Mouse (Mus musculus): ENCODE data around the gene Gpatch2. TPM values are rescaled to one million over a fixed set of nuclear protein-coding genes. Genes with fewer than 3 reads are reported as not detected.

Gene Gpatch2
- polyA plus RNA-seq, 1 experiment from 2014 or later = 32.1 TPM

GRCm38 (mm10) chr1:187292395-187292749 lies 77.1 kb downstream of the Gpatch2 start:
- H3K4me3 ChIP-seq (replicated peaks) = no peak overlapping the region
- 95% methylated on average over 3 of the region's 3 CpGs for WGBS
- H3K27ac ChIP-seq = no peak overlapping the region
- no peak overlapping the region for H3K4me2 ChIP-seq
- ATAC-seq (ENCODE audit: low FRiP score) = no peak
- no peaks in the 10 kb centered on the region for H3K9me3 ChIP-seq
- H3K27me3 ChIP-seq = no peaks in the 10 kb centered on the region
- H3K36me3 ChIP-seq (replicated peaks) = no peaks in the 10 kb centered on the region
- no peak overlapping the region for H3K9ac ChIP-seq
- no peaks in the 10 kb centered on the region for H3K4me1 ChIP-seq

GRCm38 (mm10) chr1:187293233-187293632 lies 77.9 kb downstream of the Gpatch2 start:
- no peaks in the 10 kb centered on the region for H3K27me3 ChIP-seq
- 87% methylated on average over 3 of the region's 3 CpGs for WGBS
- no peak overlapping the region for H3K4me2 ChIP-seq
- ATAC-seq (ENCODE audit: low FRiP score) = no peak
- no peaks in the 10 kb centered on the region for H3K36me3 ChIP-seq (replicated peaks)
- H3K27ac ChIP-seq = no peak overlapping the region
- H3K4me3 ChIP-seq (replicated peaks) = no peak overlapping the region
- H3K4me1 ChIP-seq = no peaks in the 10 kb centered on the region
- no peaks in the 10 kb centered on the region for H3K9me3 ChIP-seq
- no peak overlapping the region for H3K9ac ChIP-seq

- Histone ChIP-seq H3K4me2 (no peak overlapping the region), H3K9ac (no peak overlapping the region), H3K4me1 (no peaks in the 10 kb centered on the region), H3K36me3 (replicated peaks) (no peaks in the 10 kb centered on the region), H3K27me3 (no peaks in the 10 kb centered on the region), H3K27ac (no peak overlapping the region), H3K9me3 (no peaks in the 10 kb centered on the region), H3K4me3 (replicated peaks) (no peak overlapping the region)
- ATAC-seq (ENCODE audit: low FRiP score) = no peak
- 87% methylated on average over 5 of the region's 5 CpGs for WGBS
These were observed 79.2 kb downstream of the Gpatch2 start for GRCm38 (mm10) chr1:187294522-187294921.

GRCm38 (mm10) chr1:187295038-187295559 lies 79.8 kb downstream of the Gpatch2 start:
- Histone ChIP-seq H3K9ac (no peak overlapping the region), H3K36me3 (replicated peaks) (no peaks in the 10 kb centered on the region), H3K9me3 (no peaks in the 10 kb centered on the region), H3K27ac (no peak overlapping the region), H3K4me1 (peaks cover 2% of the 10 kb centered on the region; the same call in 1 of the 2 replicates), H3K27me3 (no peaks in the 10 kb centered on the region), H3K4me3 (replicated peaks) (no peak overlapping the region), H3K4me2 (no peak overlapping the region)
- no peak for ATAC-seq (ENCODE audit: low FRiP score)
- 93% methylated on average over 6 of the region's 6 CpGs for WGBS

GRCm38 (mm10) chr1:187295711-187296110 lies 80.4 kb downstream of the Gpatch2 start:
- Histone ChIP-seq H3K4me1 (peaks cover 8% of the 10 kb centered on the region; the same call in 1 of the 2 replicates), H3K9me3 (no peaks in the 10 kb centered on the region), H3K27me3 (no peaks in the 10 kb centered on the region), H3K27ac (no peak overlapping the region), H3K4me3 (replicated peaks) (no peak overlapping the region), H3K36me3 (replicated peaks) (no peaks in the 10 kb centered on the region), H3K4me2 (no peak overlapping the region), H3K9ac (no peak overlapping the region)
- ATAC-seq (ENCODE audit: low FRiP score) = no peak
- WGBS = 75% methylated on average over 1 of the region's 1 CpGs

- H3K4me1 ChIP-seq = peaks cover 14% of the 10 kb centered on the region; the same call in 1 of the 2 replicates
- WGBS = 75% methylated on average over 4 of the region's 4 CpGs
- no peak overlapping the region for H3K4me2 ChIP-seq
- H3K9ac ChIP-seq = no peak overlapping the region
- ATAC-seq (ENCODE audit: low FRiP score) = no peak
- no peak overlapping the region for H3K27ac ChIP-seq
- H3K36me3 ChIP-seq (replicated peaks) = no peaks in the 10 kb centered on the region
- H3K9me3 ChIP-seq = no peaks in the 10 kb centered on the region
- no peaks in the 10 kb centered on the region for H3K27me3 ChIP-seq
- no peak overlapping the region for H3K4me3 ChIP-seq (replicated peaks)
These were observed 83.9 kb downstream of the Gpatch2 start for GRCm38 (mm10) chr1:187299236-187299635.

GRCm38 (mm10) chr1:187300626-187301025 lies 85.3 kb downstream of the Gpatch2 start:
- no peak overlapping the region for H3K4me2 ChIP-seq
- peak; percentile 44; the same call in 1 of the 2 replicates for ATAC-seq (ENCODE audit: low FRiP score)
- no peaks in the 10 kb centered on the region for H3K36me3 ChIP-seq (replicated peaks)
- H3K9me3 ChIP-seq = no peaks in the 10 kb centered on the region
- peaks cover 14% of the 10 kb centered on the region; the same call in 1 of the 2 replicates for H3K4me1 ChIP-seq
- no peak overlapping the region for H3K4me3 ChIP-seq (replicated peaks)
- no peak overlapping the region for H3K9ac ChIP-seq
- 54% methylated on average over 5 of the region's 5 CpGs for WGBS
- peak overlapping the region; percentile 9; the same call in 1 of the 2 replicates for H3K27ac ChIP-seq
- no peaks in the 10 kb centered on the region for H3K27me3 ChIP-seq

GRCm38 (mm10) chr1:187303221-187303620 lies 87.9 kb downstream of the Gpatch2 start:
- no peak overlapping the region for H3K4me2 ChIP-seq
- no peak overlapping the region for H3K4me3 ChIP-seq (replicated peaks)
- no peak for ATAC-seq (ENCODE audit: low FRiP score)
- peaks cover 14% of the 10 kb centered on the region; the same call in 1 of the 2 replicates for H3K4me1 ChIP-seq
- no peak overlapping the region for H3K27ac ChIP-seq
- no peak overlapping the region for H3K9ac ChIP-seq
- H3K9me3 ChIP-seq = no peaks in the 10 kb centered on the region
- 85% methylated on average over 10 of the region's 10 CpGs for WGBS
- H3K36me3 ChIP-seq (replicated peaks) = no peaks in the 10 kb centered on the region; the same call in 1 of the 2 replicates
- no peaks in the 10 kb centered on the region for H3K27me3 ChIP-seq

GRCm38 (mm10) chr1:187307335-187307734 lies 92.0 kb downstream of the Gpatch2 start:
- Histone ChIP-seq H3K4me1 (0 out of 2 replicates have a peak, but pooled peaks cover 3% of the 10 kb centered on the region), H3K9me3 (no peaks in the 10 kb centered on the region), H3K27ac (no peak overlapping the region), H3K36me3 (replicated peaks) (no peaks in the 10 kb centered on the region; the same call in 1 of the 2 replicates), H3K9ac (no peak overlapping the region), H3K27me3 (no peaks in the 10 kb centered on the region), H3K4me2 (no peak overlapping the region), H3K4me3 (replicated peaks) (no peak overlapping the region)
- no peak for ATAC-seq (ENCODE audit: low FRiP score)
- WGBS = 92% methylated on average over 4 of the region's 4 CpGs

GRCm38 (mm10) chr1:187308523-187308922 lies 93.2 kb downstream of the Gpatch2 start:
- Histone ChIP-seq H3K9ac (no peak overlapping the region), H3K4me2 (no peak overlapping the region), H3K27ac (no peak overlapping the region), H3K27me3 (no peaks in the 10 kb centered on the region), H3K36me3 (replicated peaks) (no peaks in the 10 kb centered on the region; the same call in 1 of the 2 replicates), H3K4me1 (no peaks in the 10 kb centered on the region), H3K9me3 (no peaks in the 10 kb centered on the region), H3K4me3 (replicated peaks) (no peak overlapping the region)
- WGBS = 85% methylated on average over 2 of the region's 2 CpGs
- no peak for ATAC-seq (ENCODE audit: low FRiP score)

GRCm38 (mm10) chr1:187311122-187311521 lies 95.8 kb downstream of the Gpatch2 start:
- no peak for ATAC-seq (ENCODE audit: low FRiP score)
- whole genome bisulfite sequencing = 93% methylated on average over 6 of the region's 6 CpGs
- H3K27ac ChIP-seq = no peak overlapping the region
- H3K4me2 ChIP-seq = no peak overlapping the region
- no peaks in the 10 kb centered on the region for H3K27me3 ChIP-seq
- H3K9me3 ChIP-seq = no peaks in the 10 kb centered on the region
- H3K9ac ChIP-seq = no peak overlapping the region
- H3K4me3 ChIP-seq (replicated peaks) = no peak overlapping the region
- no peaks in the 10 kb centered on the region for H3K4me1 ChIP-seq
- H3K36me3 ChIP-seq (replicated peaks) = no peaks in the 10 kb centered on the region; the same call in 1 of the 2 replicates

GRCm38 (mm10) chr1:187313323-187313722 lies 98.0 kb downstream of the Gpatch2 start:
- H3K27ac ChIP-seq = no peak overlapping the region
- no peaks in the 10 kb centered on the region for H3K27me3 ChIP-seq
- H3K36me3 ChIP-seq (replicated peaks) = no peaks in the 10 kb centered on the region
- H3K4me2 ChIP-seq = no peak overlapping the region
- no peaks in the 10 kb centered on the region for H3K4me1 ChIP-seq
- H3K9me3 ChIP-seq = no peaks in the 10 kb centered on the region
- ATAC-seq (ENCODE audit: low FRiP score) = no peak
- WGBS = 91% methylated on average over 1 of the region's 1 CpGs
- H3K9ac ChIP-seq = no peak overlapping the region
- H3K4me3 ChIP-seq (replicated peaks) = no peak overlapping the region

GRCm38 (mm10) chr1:187313763-187314162 lies 98.5 kb downstream of the Gpatch2 start:
- Histone ChIP-seq H3K4me3 (replicated peaks) (no peak overlapping the region), H3K4me2 (no peak overlapping the region), H3K27ac (no peak overlapping the region), H3K27me3 (no peaks in the 10 kb centered on the region), H3K9ac (no peak overlapping the region), H3K4me1 (no peaks in the 10 kb centered on the region), H3K36me3 (replicated peaks) (no peaks in the 10 kb centered on the region), H3K9me3 (no peaks in the 10 kb centered on the region)
- WGBS = 80% methylated on average over 5 of the region's 5 CpGs
- no peak for ATAC-seq (ENCODE audit: low FRiP score)
